Mouse (Mus musculus) adrenal gland, adult 2 months (tissue): ENCODE measurements around the gene Dach1. TPM values are rescaled to one million over a fixed set of nuclear protein-coding genes. Genes with fewer than 3 reads are reported as not detected.

Experiments used
- DNase-seq: peaks from one replicate; pipeline ENCODE4 v3.0.0; 2021
- polyA plus RNA-seq: library from polyadenylated mRNA; depleted of rRNA; stranded (reverse); fragments of >200 nt; gene quantifications from 2 replicates; pipeline ENCODE4 v1.2.3, GENCODE M21; 2012
- total RNA-seq, 2 experiments: library from RNA; stranded (reverse); gene quantifications; 2 replicates each; pipeline ENCODE4 v1.2.3; 2021

The Dach1 gene
- total and polyA plus RNA-seq, 3 experiments, result 1.7 to 4.8 (median 3.6) TPM

GRCm38 (mm10) chr14:97847641-97848040 lies 321.9 kb downstream of the Dach1 start:
- no peak for DNase-seq

GRCm38 (mm10) chr14:97839275-97839674 lies 330.3 kb downstream of the Dach1 start:
- DNase-seq, result no peak

GRCm38 (mm10) chr14:97829865-97830264 lies 339.7 kb downstream of the Dach1 start:
- no peak for DNase-seq

GRCm38 (mm10) chr14:97814555-97815175 lies 354.9 kb downstream of the Dach1 start:
- no peak for DNase-seq

GRCm38 (mm10) chr14:97813557-97813956 lies 356.0 kb downstream of the Dach1 start:
- DNase-seq, result no peak

- DNase-seq, result no peak
These were observed 374.1 kb downstream of the Dach1 start for GRCm38 (mm10) chr14:97795385-97795952.

- DNase-seq, result no peak
These were observed 395.3 kb downstream of the Dach1 start for GRCm38 (mm10) chr14:97774135-97774767.

GRCm38 (mm10) chr14:97754400-97754799 lies 415.2 kb downstream of the Dach1 start:
- DNase-seq, result no peak

GRCm38 (mm10) chr14:97753973-97754372 lies 415.6 kb downstream of the Dach1 start:
- no peak for DNase-seq

GRCm38 (mm10) chr14:97743252-97743651 lies 426.3 kb downstream of the Dach1 start:
- no peak for DNase-seq

GRCm38 (mm10) chr14:97742785-97743184 lies 426.8 kb downstream of the Dach1 start:
- DNase-seq, result no peak
